Mouse (Mus musculus) layer of hippocampus, adult 18-20 months (tissue): ENCODE data around the gene Arhgap15. TPM values are rescaled to one million over a fixed set of nuclear protein-coding genes. Genes with fewer than 3 reads are reported as not detected.

Source experiments
- DNase-seq, 2 experiments: peaks; one replicate each; pipeline ENCODE4 v3.0.0; 2022; ENCODE audit warnings: low spot score in 2 of 2
- total RNA-seq, 2 experiments: library from RNA; stranded (reverse); gene quantifications; 2 replicates each; pipeline ENCODE4 v1.2.3; 2021

Gene Arhgap15
- total RNA-seq, 2 experiments from 2014 or later, result 10.9 to 11.4 TPM

DNA sequence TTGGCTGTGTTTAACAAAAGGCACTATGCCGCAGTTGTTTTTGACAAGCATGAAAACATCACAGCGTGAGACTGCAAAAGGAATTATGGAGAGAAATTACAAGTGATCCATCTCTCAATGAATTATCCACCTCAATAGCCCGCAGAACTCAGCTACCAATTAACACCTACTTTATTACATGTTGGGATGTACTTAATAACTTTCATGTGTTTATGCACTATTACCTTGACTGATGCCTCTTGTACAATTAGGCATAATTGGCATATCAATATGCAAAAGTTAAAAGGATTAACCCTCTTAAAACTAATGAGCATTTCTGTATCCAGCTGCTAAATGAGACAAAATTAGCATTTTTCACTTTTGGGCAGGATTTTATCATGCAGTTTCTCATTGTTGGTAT is 33.5 kb downstream of the Arhgap15 start:
- no peak for DNase-seq

GRCm38 (mm10) chr2:43783759-43784735 is 35.4 kb downstream of the Arhgap15 start:
- peak in 1 of 2 experiments; percentile 45 for DNase-seq

- no peak for DNase-seq
These were observed 37.5 kb downstream of the Arhgap15 start for GRCm38 (mm10) chr2:43786101-43786500.

DNA sequence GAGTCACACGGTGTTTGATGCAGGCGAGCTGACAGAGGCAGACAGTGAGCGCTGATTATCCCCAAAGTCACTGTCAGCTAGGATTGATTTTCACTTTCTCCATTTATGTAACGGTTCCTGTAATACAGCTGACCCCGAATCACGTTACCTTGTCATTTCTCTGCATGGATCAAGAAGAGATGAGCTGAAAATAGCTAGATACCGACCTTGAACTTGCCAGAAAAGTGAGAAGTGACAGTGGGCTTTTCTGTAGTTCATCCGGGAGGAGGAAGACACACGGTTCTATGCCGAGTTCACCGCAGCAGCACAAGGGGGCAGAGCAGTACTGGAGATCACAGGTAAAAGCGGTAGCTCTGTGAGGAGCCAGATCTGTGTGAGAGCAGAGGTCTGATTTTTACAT is 38.5 kb downstream of the Arhgap15 start:
- DNase-seq, result peak in 1 of 2 experiments; percentile 54

DNA sequence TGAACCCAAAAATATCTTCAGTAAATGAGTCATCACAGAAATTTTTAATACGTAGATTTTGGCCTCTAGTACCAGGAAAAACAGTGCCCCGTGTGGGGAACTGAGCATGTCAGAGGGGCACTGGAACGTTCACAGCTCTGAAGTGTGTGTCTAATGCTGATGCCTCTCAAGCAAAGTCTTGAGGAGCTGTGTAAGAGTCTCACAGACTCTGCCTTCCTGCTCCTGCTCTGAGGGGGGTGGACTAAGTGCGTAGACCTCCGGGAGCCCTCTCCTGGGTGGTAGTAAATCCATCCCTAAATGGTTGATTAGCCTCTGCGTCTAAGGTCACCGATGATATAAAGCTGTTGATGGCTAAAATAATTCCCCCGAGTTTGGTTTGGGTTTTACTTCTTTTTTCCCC is 39.9 kb downstream of the Arhgap15 start:
- no peak for DNase-seq

DNA sequence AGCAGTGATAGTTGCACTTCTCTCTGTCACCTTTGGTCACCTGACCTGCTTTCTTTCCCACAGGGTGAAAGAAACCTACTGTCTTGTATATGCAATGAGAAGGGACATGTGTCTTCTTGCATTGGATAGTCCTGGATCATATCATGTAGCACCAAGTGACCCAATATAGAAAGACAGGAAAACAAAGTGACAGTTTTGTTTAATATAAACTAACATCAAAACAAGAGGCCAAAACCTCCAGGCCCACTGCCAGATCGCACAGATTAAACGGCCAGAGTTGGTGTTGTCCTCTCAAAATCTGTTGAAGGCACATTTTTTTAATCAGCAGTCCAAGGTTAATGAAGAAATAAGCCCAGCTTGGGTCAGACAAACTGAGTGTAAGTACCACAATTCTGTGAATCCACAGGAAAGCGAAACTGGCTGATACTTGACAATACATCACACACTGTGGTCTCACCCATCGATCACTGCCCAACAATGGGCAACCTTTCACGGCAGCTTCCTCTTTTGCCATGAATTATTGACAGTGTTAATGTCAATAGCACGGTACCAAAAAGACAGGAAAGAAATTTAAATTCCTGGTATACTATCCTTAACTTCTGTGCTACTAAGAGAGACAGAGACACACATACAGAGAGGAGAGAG is 41.5 kb downstream of the Arhgap15 start:
- DNase-seq, result no peak

DNA sequence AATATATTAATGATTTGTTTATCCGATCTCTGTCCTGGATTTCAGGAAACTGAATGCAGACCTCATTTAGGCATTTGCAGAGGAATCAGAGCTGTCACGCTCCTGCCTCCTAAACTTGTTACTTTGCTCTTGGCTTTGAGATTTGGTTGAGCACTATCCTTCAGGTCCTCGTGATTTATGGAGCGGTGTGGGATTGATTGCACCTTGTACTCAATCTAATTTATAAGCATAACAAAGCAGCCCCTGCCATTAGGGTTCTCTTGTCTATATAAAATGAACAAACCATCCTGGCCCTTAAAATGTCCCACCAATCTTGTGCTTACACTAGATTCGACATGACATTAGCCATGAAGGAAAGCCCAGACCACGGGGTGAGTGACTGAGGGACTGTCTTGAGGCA is 43.0 kb downstream of the Arhgap15 start:
- no peak for DNase-seq

DNA sequence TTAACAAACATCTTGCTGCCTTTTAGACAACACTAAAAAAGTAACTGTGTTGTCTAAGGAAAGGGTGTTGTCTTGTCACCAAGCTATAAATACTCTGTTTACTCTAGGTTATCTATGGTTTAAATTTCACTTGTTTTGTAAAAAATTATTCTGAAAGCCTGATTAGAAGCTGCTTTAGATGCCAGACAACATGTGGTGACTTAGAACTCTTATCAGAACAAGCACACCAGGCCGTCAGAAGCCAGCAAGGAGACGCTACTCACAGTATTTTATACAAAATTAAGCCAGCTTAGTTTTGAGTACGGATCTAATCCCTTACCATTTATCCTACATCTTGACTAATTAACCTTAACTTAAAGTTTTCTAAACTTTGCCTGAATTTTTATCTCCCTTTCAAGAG is 44.5 kb downstream of the Arhgap15 start:
- DNase-seq, result no peak

DNA sequence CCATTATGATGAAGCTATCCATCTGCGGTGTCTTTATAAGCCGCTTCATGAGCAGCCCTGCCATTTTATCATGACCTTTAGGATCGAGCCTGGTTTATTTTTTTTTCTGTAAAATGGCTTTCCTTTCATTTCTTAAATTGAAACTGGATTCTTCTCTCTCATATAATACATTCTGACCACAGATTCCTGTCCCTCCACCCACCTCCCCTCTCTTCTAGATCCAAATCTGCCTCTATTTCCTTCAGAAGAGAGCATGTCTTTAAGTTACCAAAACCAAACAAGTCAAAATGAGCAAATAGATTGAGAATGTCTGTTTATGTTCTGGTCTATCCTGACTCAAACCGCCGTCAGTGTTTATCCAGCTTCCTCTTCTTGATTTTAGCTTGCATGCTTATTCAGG is 46.1 kb downstream of the Arhgap15 start:
- DNase-seq, result no peak

GRCm38 (mm10) chr2:43796448-43796847 is 47.8 kb downstream of the Arhgap15 start:
- DNase-seq, result no peak

GRCm38 (mm10) chr2:43805960-43806744 is 57.5 kb downstream of the Arhgap15 start:
- DNase-seq, result no peak

- no peak for DNase-seq
These were observed 67.5 kb downstream of the Arhgap15 start for GRCm38 (mm10) chr2:43815896-43816787.

- peak; percentile 42 to 75 for DNase-seq
These were observed 68.4 kb downstream of the Arhgap15 start for GRCm38 (mm10) chr2:43816788-43817581.

GRCm38 (mm10) chr2:43835931-43836330 is 87.3 kb downstream of the Arhgap15 start:
- no peak for DNase-seq

DNA sequence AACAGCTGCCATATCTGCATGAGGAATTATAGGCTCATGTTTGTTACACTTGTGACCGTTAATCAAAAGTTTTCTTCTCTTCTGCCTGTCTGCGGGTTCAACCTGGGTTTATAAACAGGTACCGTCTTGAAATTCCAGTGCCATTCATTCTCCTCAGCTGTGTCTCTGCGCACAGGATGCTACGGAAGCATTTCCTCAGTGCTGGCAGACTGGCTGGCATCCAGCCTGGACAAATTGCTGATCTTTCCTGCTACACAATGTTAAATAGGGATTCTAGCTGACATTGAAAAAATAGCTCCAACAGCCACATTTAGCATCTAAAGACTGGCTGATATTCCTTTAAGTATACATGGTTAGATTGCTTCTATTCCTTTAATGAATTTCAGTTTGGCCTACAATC is 93.0 kb downstream of the Arhgap15 start:
- peak; percentile 10 to 31 for DNase-seq

DNA sequence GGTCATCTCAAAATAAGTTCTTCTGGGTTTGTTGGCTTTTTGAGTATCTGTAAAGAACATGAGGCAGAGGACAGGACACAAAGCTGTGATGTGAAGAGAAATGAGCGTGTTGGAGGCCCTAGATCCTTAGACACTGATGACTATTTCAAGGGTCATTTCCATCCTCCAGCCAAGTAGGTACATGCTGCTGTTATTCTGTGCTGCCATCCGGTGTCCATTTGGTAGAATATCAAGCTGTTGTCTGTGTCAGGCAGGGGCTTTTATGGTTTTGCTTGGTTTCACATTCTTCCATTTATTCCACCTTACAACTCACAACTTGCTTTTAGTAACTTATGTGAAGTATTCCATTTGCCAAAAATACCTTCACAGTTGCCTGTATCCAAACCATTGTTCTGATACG is 102.6 kb downstream of the Arhgap15 start:
- peak in 1 of 2 experiments; percentile 15 for DNase-seq

DNA sequence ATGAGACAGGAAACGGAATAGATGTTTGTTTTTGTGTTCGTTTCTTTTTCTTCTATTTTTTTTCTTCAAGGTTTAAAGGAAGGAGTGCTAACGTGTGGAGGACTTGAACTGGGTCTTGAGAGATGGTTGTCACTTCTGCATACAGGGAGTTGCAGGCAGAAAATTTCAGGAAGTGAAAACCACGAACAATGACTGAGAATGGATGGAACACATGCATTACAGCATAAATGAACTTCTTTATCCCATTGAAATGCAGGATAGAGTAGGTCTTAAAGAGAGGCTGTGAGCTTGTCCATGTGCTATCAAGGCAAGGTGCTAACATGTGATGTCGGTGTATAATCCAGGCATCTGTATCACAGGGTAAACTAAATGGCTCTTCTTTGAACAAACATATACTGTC is 114.1 kb downstream of the Arhgap15 start:
- no peak for DNase-seq

- DNase-seq, result peak; percentile 65 to 89
These were observed 153.9 kb downstream of the Arhgap15 start for GRCm38 (mm10) chr2:43902403-43902973.

GRCm38 (mm10) chr2:43907496-43907895 is 158.9 kb downstream of the Arhgap15 start:
- peak in 1 of 2 experiments; percentile 27 for DNase-seq
